Mouse (Mus musculus): ENCODE measurements around the gene P4htm. TPM values are rescaled to one million over a fixed set of nuclear protein-coding genes. Genes with fewer than 3 reads are reported as not detected.

The P4htm gene
- 0.61 and 0.70 TPM in 2 replicates for polyA plus RNA-seq (2015; fragmentation: Nextera tagmentation; extraction: Ambion mirVana)

- Histone ChIP-seq H3K9ac (peak within 1 kb of the TSS; percentile 52), H3K9me3 (replicated peaks) (no peaks in the 10 kb centered on the region), H3K36me3 (no peaks in the 10 kb centered on the region), H3K4me1 (replicated peaks) (peaks cover 24% of the 10 kb centered on the region), H3K27me3 (peaks cover 9% of the 10 kb centered on the region), H3K4me2 (peak within 1 kb of the TSS; percentile 82), H3K4me3 (replicated peaks) (peak within 1 kb of the TSS; percentile 68), H3K27ac (no peak within 1 kb of the TSS)
- peak; percentile 66 for ATAC-seq (ENCODE audit: low read depth)
- WGBS (ENCODE audit: insufficient replicate concordance) = 6% methylated on average over 69 of the region's 69 CpGs
- DNase-seq = no peak
These were observed at the start of gene P4htm for GRCm38 (mm10) chr9:108596998-108597764. TSS of gene P4htm (minus strand) at chr9:108597667.

DNA sequence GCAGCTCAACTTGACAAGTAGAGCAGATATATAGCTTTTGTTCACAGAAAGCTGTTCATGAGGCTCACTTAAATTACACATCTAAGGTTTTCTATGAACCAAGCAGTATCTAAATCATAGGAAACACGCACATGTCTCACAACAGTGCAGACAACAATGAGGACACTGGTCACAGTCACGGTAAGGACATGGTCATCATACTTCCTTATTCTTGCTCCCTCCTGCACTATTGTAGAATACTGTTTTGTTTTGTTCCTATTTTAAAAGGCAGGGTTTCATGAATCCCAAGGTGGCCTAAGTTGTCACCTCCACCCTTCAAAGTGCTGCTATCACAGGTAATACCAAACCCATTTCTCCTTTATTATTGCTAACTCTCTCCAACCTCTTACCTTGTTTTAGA is 42.4 kb upstream of the P4htm start:
- H3K27me3 ChIP-seq = no peaks in the 10 kb centered on the region
- H3K4me2 ChIP-seq = no peak overlapping the region
- 60% methylated on average over 2 of the region's 2 CpGs for WGBS (ENCODE audit: insufficient replicate concordance)
- ATAC-seq (ENCODE audit: low read depth) = no peak
- peaks cover 61% of the 10 kb centered on the region for H3K36me3 ChIP-seq
- H3K27ac ChIP-seq = no peak overlapping the region
- H3K9me3 ChIP-seq (replicated peaks) = no peaks in the 10 kb centered on the region
- no peak overlapping the region for H3K9ac ChIP-seq
- no peak overlapping the region for H3K4me3 ChIP-seq (replicated peaks)
- H3K4me1 ChIP-seq (replicated peaks) = peaks cover 28% of the 10 kb centered on the region
- no peak for DNase-seq

DNA sequence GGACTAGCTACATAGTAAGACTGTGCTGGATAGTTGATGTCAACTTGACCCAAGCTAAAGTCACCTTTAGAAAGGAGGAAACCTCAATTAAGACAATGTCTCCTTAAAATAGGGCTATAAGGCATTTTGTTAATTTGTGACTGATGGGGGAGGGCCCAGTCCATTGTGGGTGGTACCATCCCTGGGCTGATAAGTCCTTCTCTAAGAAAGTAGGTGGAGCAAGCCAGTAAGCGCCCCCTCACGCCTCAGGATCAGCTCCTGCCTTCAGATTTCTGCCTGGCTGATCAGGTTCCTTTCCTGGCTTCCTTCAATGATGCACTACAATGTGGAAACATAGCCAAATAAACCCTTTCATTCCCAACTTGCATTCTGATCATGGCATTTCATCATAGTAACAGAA is 37.9 kb upstream of the P4htm start:
- Histone ChIP-seq H3K4me1 (replicated peaks) (peaks cover 50% of the 10 kb centered on the region), H3K27ac (no peak overlapping the region), H3K9me3 (replicated peaks) (no peaks in the 10 kb centered on the region), H3K36me3 (peaks cover 41% of the 10 kb centered on the region), H3K4me2 (no peak overlapping the region), H3K4me3 (replicated peaks) (no peak overlapping the region), H3K27me3 (no peaks in the 10 kb centered on the region), H3K9ac (no peak overlapping the region)
- peak; percentile 8 for DNase-seq
- peak; percentile 65; the same call in 1 of the 2 replicates for ATAC-seq (ENCODE audit: low read depth)
- 13% methylated on average over 2 of the region's 2 CpGs for WGBS (ENCODE audit: insufficient replicate concordance)

- no peaks in the 10 kb centered on the region for H3K27me3 ChIP-seq
- DNase-seq (no peak), ATAC-seq (ENCODE audit: low read depth) (no peak)
- peaks cover 39% of the 10 kb centered on the region for H3K36me3 ChIP-seq
- 64% methylated on average over 2 of the region's 2 CpGs for WGBS (ENCODE audit: insufficient replicate concordance)
- no peaks in the 10 kb centered on the region for H3K9me3 ChIP-seq (replicated peaks)
- no peak overlapping the region for H3K4me3 ChIP-seq (replicated peaks)
- no peak overlapping the region for H3K9ac ChIP-seq
- H3K27ac ChIP-seq = no peak overlapping the region
- H3K4me1 ChIP-seq (replicated peaks) = peaks cover 57% of the 10 kb centered on the region
- no peak overlapping the region for H3K4me2 ChIP-seq
These were observed 36.4 kb upstream of the P4htm start for GRCm38 (mm10) chr9:108633846-108634245.

DNA sequence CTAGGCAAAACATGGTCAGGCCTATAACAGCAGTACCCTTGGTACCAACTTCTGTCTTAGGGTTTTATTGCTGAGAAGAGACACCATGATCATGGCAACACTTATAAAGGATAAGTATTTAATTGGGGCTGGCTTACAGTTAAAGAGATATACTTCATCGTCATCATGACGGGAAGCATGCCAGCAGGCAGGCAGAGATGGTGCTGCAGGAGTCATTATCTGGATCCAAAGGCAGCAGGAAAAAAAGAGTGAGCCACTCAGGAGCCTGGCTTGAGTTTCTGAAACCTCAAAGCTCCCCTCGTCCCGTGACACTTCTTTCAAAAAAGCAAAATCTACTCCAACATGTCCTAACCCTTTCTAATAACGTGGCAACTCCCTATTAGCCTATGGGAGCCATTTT is 34.9 kb upstream of the P4htm start:
- 62% methylated on average over 5 of the region's 5 CpGs for WGBS (ENCODE audit: insufficient replicate concordance)

DNA sequence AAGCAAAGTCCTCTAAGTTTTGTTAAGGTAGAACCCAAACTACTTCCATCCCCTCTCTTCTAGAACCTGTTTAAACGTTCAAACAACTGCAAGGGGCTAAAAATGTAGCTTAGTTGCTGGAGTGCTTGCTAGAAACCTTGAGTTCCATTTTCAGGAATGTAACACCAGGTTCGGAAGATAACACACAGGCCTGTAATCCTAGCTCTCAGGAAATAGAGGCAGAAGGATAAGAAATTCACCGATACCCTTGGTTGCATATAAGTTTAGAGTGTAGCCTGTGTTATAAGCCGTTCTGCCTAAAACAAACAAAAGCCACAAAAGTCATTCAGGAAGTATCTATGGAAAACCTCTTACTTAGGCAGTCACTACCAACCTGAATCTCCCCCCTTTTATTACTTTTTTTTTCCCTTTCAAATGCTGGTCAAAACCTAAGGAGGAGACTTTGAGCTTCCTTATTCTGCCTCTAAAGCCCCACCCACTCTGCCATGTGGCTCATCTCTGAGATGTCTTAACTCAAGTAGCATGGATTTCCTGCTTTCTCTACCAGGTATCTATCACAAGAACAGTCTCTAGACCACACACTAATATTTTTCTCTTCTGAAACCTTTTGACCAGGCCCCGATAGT is 34.3 kb upstream of the P4htm start:
- 23% methylated on average over 5 of the region's 5 CpGs for WGBS (ENCODE audit: insufficient replicate concordance)
- Histone ChIP-seq H3K36me3 (peaks cover 39% of the 10 kb centered on the region), H3K4me2 (no peak overlapping the region), H3K27me3 (no peaks in the 10 kb centered on the region), H3K4me1 (replicated peaks) (peaks cover 61% of the 10 kb centered on the region), H3K9me3 (replicated peaks) (no peaks in the 10 kb centered on the region), H3K9ac (no peak overlapping the region), H3K27ac (0 out of 2 replicates have a peak overlapping the region, but pooled peaks have one; percentile 16), H3K4me3 (replicated peaks) (no peak overlapping the region)
- no peak for ATAC-seq (ENCODE audit: low read depth)
- DNase-seq = no peak

More for the DNA sequence above, 34.9 kb upstream of the P4htm start:
- Histone ChIP-seq H3K4me1 (replicated peaks) (peaks cover 63% of the 10 kb centered on the region), H3K4me2 (no peak overlapping the region), H3K9ac (no peak overlapping the region), H3K9me3 (replicated peaks) (no peaks in the 10 kb centered on the region), H3K27ac (no peak overlapping the region), H3K4me3 (replicated peaks) (no peak overlapping the region), H3K27me3 (no peaks in the 10 kb centered on the region), H3K36me3 (peaks cover 39% of the 10 kb centered on the region)
- DNase-seq (no peak), ATAC-seq (ENCODE audit: low read depth) (no peak)

- no peaks in the 10 kb centered on the region for H3K27me3 ChIP-seq
- H3K4me2 ChIP-seq = no peak overlapping the region
- ATAC-seq (ENCODE audit: low read depth) = peak; percentile 60; the same call in 1 of the 2 replicates
- H3K9ac ChIP-seq = no peak overlapping the region
- H3K4me1 ChIP-seq (replicated peaks) = peaks cover 51% of the 10 kb centered on the region
- no peaks in the 10 kb centered on the region for H3K9me3 ChIP-seq (replicated peaks)
- no peak for DNase-seq
- 0 out of 2 replicates have a peak overlapping the region, but pooled peaks have one; percentile 29 for H3K27ac ChIP-seq
- H3K36me3 ChIP-seq = peaks cover 38% of the 10 kb centered on the region
- H3K4me3 ChIP-seq (replicated peaks) = no peak overlapping the region
- WGBS (ENCODE audit: insufficient replicate concordance) = 9% methylated on average over 1 of the region's 1 CpGs
These were observed 33.2 kb upstream of the P4htm start for GRCm38 (mm10) chr9:108630683-108631082.

DNA sequence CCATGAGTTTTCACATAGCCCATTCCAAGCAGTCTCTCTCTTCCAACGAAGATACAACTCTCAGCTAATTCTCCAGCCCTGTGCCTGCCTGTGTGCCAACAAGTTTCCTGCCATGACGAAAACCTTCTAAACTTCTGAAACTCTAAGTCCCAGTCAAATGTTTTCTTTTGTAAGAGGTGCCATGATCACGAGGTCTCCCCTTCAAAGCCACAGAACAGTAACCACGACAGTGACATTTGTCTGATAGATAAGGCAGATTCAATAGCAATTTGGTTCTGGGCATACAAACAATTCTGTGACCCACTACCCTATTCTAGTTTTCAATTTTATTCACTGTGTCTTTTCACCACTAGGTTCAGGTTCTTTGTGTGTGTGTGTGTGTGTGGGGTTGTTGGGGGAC is 30.7 kb upstream of the P4htm start:
- peaks cover 36% of the 10 kb centered on the region for H3K36me3 ChIP-seq
- WGBS (ENCODE audit: insufficient replicate concordance) = 36% methylated on average over 4 of the region's 4 CpGs
- no peak for ATAC-seq (ENCODE audit: low read depth)

GRCm38 (mm10) chr9:108626498-108626897 is 29.0 kb upstream of the P4htm start:
- no peak for DNase-seq
- H3K27me3 ChIP-seq = no peaks in the 10 kb centered on the region
- H3K36me3 ChIP-seq = peaks cover 35% of the 10 kb centered on the region
- ATAC-seq (ENCODE audit: low read depth) = no peak
- no peak overlapping the region for H3K27ac ChIP-seq
- H3K9me3 ChIP-seq (replicated peaks) = no peaks in the 10 kb centered on the region
- H3K9ac ChIP-seq = no peak overlapping the region
- peaks cover 22% of the 10 kb centered on the region for H3K4me1 ChIP-seq (replicated peaks)
- WGBS (ENCODE audit: insufficient replicate concordance) = 75% methylated on average over 2 of the region's 2 CpGs
- no peak overlapping the region for H3K4me2 ChIP-seq
- H3K4me3 ChIP-seq (replicated peaks) = no peak overlapping the region

More for the DNA sequence above, 30.7 kb upstream of the P4htm start:
- Histone ChIP-seq H3K4me2 (no peak overlapping the region), H3K9me3 (replicated peaks) (no peaks in the 10 kb centered on the region), H3K4me1 (replicated peaks) (peaks cover 39% of the 10 kb centered on the region), H3K27me3 (no peaks in the 10 kb centered on the region), H3K9ac (no peak overlapping the region), H3K4me3 (replicated peaks) (no peak overlapping the region), H3K27ac (no peak overlapping the region)
- no peak for DNase-seq

DNA sequence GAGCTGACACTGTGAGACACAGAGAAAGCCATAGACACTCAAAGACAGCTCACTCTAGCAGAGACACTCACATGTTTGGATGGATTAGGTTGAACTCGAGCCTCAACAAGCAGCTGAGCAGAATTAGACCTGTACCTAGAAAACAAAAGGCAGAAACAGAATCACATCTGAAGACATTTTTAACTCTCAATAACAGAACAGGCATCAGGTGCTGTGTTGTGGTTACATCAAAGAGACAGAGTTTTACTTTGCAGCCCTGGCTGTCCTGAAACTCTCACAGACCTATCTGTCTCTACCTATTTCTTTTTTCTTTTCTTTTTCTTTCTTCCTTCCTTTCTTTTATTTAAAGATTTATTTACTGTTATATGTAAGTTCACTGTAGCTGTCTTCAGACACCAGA is 19.8 kb upstream of the P4htm start:
- no peaks in the 10 kb centered on the region for H3K9me3 ChIP-seq (replicated peaks)
- no peak overlapping the region for H3K4me2 ChIP-seq
- WGBS (ENCODE audit: insufficient replicate concordance) = 87% methylated on average over 1 of the region's 1 CpGs
- no peak overlapping the region for H3K27ac ChIP-seq
- DNase-seq (no peak), ATAC-seq (ENCODE audit: low read depth) (no peak)
- no peaks in the 10 kb centered on the region for H3K27me3 ChIP-seq
- peaks cover 77% of the 10 kb centered on the region for H3K36me3 ChIP-seq
- H3K4me3 ChIP-seq (replicated peaks) = no peak overlapping the region
- no peaks in the 10 kb centered on the region for H3K4me1 ChIP-seq (replicated peaks)
- no peak overlapping the region for H3K9ac ChIP-seq

GRCm38 (mm10) chr9:108611488-108611887 is 14.0 kb upstream of the P4htm start:
- Histone ChIP-seq H3K27ac (no peak overlapping the region), H3K9me3 (replicated peaks) (no peaks in the 10 kb centered on the region), H3K4me3 (replicated peaks) (no peak overlapping the region), H3K4me2 (no peak overlapping the region), H3K4me1 (replicated peaks) (peaks cover 14% of the 10 kb centered on the region), H3K9ac (no peak overlapping the region), H3K27me3 (no peaks in the 10 kb centered on the region), H3K36me3 (peaks cover 94% of the 10 kb centered on the region)
- no peak for ATAC-seq (ENCODE audit: low read depth)
- no peak for DNase-seq
- WGBS (ENCODE audit: insufficient replicate concordance) = 93% methylated on average over 10 of the region's 10 CpGs

All from liver, embryonic 13.5 days (tissue).